Mouse (Mus musculus): ENCODE data around the gene Gm6710.
"Not testable (repeated sequence)": the region's sequence is repeated elsewhere in the genome, so short reads cannot be mapped to it uniquely, and the experiment has no call there.

Gm6710 gene

DNA sequence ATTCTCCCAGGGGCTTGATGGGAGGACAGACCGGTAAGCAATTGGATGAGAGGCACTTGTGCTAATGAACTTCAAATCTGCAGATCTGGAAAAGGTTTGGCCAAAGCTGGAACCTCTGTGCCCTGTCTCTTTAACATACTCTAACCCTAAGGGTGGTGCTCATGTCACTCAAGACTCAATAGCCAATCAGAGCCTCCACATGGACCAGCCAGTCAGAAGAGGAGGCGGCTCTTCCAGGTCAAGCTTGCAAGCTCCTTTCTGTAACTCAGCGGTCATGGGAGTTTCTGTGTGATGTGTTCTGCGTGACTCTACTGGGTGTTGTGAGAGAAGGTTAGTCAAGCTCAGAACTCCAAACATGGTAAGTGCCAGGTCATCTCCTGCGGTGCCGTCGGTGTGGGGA, at the start of gene Gm6710:
Gene Gm6710 (plus strand): TSS at position 196 of the 400 bp plus-strand sequence.
- not testable (repeated sequence) for DNase-seq (ENCODE audit: extremely low read depth, low read depth, low spot score)
